Mouse (Mus musculus) limb, embryonic 10.5 days (tissue): ENCODE measurements around the gene Vmn1r20. TPM values are rescaled to one million over a fixed set of nuclear protein-coding genes. Genes with fewer than 3 reads are reported as not detected.
"Not testable (repeated sequence)": the region's sequence is repeated elsewhere in the genome, so short reads cannot be mapped to it uniquely, and the experiment has no call there.

Experiments used
- DNase-seq: peaks from one replicate; pipeline ENCODE4 v3.0.0-alpha.2; 2017; ENCODE audit warnings: low spot score
- H3K27ac ChIP-seq: fragments of 300-500 bp; sonication (generic); 2 replicates; pipeline ENCODE4 v1.5.1; 2016; ENCODE audit warnings: mild to moderate bottlenecking
- H3K27me3 ChIP-seq: fragments of 300-500 bp; sonication (generic); 2 replicates; pipeline ENCODE4 v1.6.1; 2016; ENCODE audit warnings: low read depth, mild to moderate bottlenecking; ENCODE audit not compliant: poor library complexity, severe bottlenecking
- H3K36me3 ChIP-seq: fragments of 300-500 bp; sonication (generic); 2 replicates; pipeline ENCODE4 v1.6.1; 2016; ENCODE audit warnings: mild to moderate bottlenecking, moderate library complexity
- H3K4me1 ChIP-seq: fragments of 300-500 bp; sonication (generic); 2 replicates; pipeline ENCODE4 v1.6.1; 2016
- H3K4me3 ChIP-seq: fragments of 300-500 bp; sonication (generic); 2 replicates; pipeline ENCODE4 v1.5.1; 2016; ENCODE audit warnings: mild to moderate bottlenecking, moderate library complexity
- H3K9me3 ChIP-seq: fragments of 300-500 bp; sonication (generic); replicated peaks from 2 replicates; pipeline ENCODE4 v1.6.1; 2016; ENCODE audit warnings: mild to moderate bottlenecking
- WGBS: fragments of 180-500 bp; shearing (Covaris S2); methylation state at CpG from one replicate; pipeline ENCODE4 v1.1.7; 2016; 5-methylcytosine and 5-hydroxymethylcytosine counted together
- polyA plus RNA-seq: library from polyadenylated mRNA; unstranded; fragments of >200 nt; fragmentation: Nextera tagmentation; extraction: Ambion mirVana; gene quantifications from 2 replicates; pipeline ENCODE4 v1.2.1, GENCODE M21; 2016

Vmn1r20 gene
- not detected in 2 replicates for polyA plus RNA-seq

DNA sequence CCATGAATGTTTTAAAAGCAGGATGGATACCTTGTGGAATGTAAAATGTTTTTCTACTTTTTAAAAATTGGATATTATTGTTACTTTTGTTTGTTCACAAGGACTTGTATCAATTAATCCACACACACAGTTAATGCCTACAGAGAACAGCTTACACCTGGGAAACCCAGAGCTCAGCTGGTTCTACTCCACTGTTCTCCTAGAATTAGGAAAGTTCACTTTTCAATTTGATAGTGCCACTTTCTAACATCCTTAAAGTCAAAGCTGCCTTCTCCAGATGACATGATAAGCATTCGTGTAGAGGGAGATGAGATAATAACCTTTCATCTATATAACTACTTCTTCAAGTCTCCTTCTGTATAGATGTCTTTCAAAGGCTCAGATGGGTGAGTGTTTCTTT is at the start of gene Vmn1r20:
Gene Vmn1r20 (plus strand): TSS at position 301 of the 400 bp plus-strand sequence.
- Histone ChIP-seq H3K27me3 (no peaks in the 10 kb centered on the region), H3K9me3 (no peaks in the 10 kb centered on the region), H3K27ac (no peak within 1 kb of the TSS), H3K36me3 (no peaks in the 10 kb centered on the region), H3K4me3 (no peak within 1 kb of the TSS), H3K4me1 (no peaks in the 10 kb centered on the region)
- WGBS, result 76% methylated on average over 1 of the region's 1 CpGs
- DNase-seq, result no peak

- Histone ChIP-seq H3K36me3 (no peaks in the 10 kb centered on the region), H3K4me1 (no peaks in the 10 kb centered on the region), H3K4me3 (no peak within 1 kb of the TSS), H3K27me3 (no peaks in the 10 kb centered on the region), H3K9me3 (no peaks in the 10 kb centered on the region), H3K27ac (no peak within 1 kb of the TSS)
- DNase-seq, result no peak
These were observed 33.0 kb upstream of the Vmn1r20 start, which contains the start of gene Vmn1r18 for GRCm38 (mm10) chr6:57395683-57396082. Vmn1r18 (minus strand) TSS chr6:57395783.

GRCm38 (mm10) chr6:57403480-57403879 is 25.2 kb upstream of the Vmn1r20 start, which contains the start of gene Vmn1r19:
Vmn1r19 (plus strand) TSS chr6:57403780.
- H3K4me1 ChIP-seq, H3K36me3 ChIP-seq, DNase-seq, H3K9me3 ChIP-seq, H3K4me3 ChIP-seq, H3K27ac ChIP-seq, H3K27me3 ChIP-seq: not testable (repeated sequence)
- 79% methylated on average over 3 of the region's 3 CpGs for WGBS

DNA sequence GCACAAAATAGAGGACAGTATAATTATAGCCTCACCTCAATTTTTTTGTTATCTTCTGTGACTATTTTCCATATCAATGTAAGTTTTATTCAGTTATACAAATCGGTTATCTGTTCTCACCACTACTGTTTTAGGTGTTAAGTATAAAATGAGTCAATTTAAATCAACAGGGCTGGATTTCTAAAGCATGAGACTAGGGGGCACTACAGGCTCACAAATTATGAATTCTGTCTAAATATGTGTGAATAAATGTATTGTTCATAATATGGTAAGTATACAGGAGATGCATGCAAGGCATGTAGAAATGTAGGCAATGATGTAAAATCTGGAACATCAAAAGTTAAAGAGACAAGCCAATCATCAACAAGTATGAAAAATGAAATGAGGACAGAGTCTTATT is 2.5 kb downstream of the Vmn1r20 start:
- H3K27ac ChIP-seq, result no peak overlapping the region
- 83% methylated on average over 1 of the region's 1 CpGs for WGBS
- H3K36me3 ChIP-seq, result no peaks in the 10 kb centered on the region
- DNase-seq, result no peak
- H3K4me3 ChIP-seq, result no peak overlapping the region
- no peaks in the 10 kb centered on the region for H3K9me3 ChIP-seq
- no peaks in the 10 kb centered on the region for H3K4me1 ChIP-seq
- no peaks in the 10 kb centered on the region for H3K27me3 ChIP-seq

- 24% methylated on average over 3 of the region's 3 CpGs for WGBS
- DNase-seq, H3K9me3 ChIP-seq, H3K27ac ChIP-seq, H3K4me3 ChIP-seq, H3K4me1 ChIP-seq, H3K36me3 ChIP-seq, H3K27me3 ChIP-seq: not testable (repeated sequence)
These were observed 39.4 kb downstream of the Vmn1r20 start for GRCm38 (mm10) chr6:57468161-57468560.

Other genes starting within 250 kb of the Vmn1r20 start
- not detected in 2 replicates for gene Vmn1r13, start 225.6 kb upstream of the Vmn1r20 start, polyA plus RNA-seq
- gene Vmn1r14, start 197.2 kb upstream of the Vmn1r20 start, polyA plus RNA-seq, result not detected in 2 replicates
- not detected in 2 replicates for gene Vmn1r15, start 171.0 kb upstream of the Vmn1r20 start, polyA plus RNA-seq
- gene Vmn1r16, start 99.4 kb upstream of the Vmn1r20 start, polyA plus RNA-seq, result not detected in 2 replicates
- gene Vmn1r17, start 65.2 kb upstream of the Vmn1r20 start, polyA plus RNA-seq, result not detected in 2 replicates
- gene Vmn1r18, start 33.1 kb upstream of the Vmn1r20 start, polyA plus RNA-seq, result not detected in 2 replicates
- gene Vmn1r19, start 25.1 kb upstream of the Vmn1r20 start, polyA plus RNA-seq, result not detected in 2 replicates
- 3.4 and 3.7 TPM in 2 replicates for gene Ppm1k, start 106.5 kb downstream of the Vmn1r20 start, polyA plus RNA-seq
- gene Herc6, start 152.1 kb downstream of the Vmn1r20 start, polyA plus RNA-seq, result 2.0 and 3.0 TPM in 2 replicates